Mouse (Mus musculus): ENCODE results near the gene Ptdss2. TPM values are rescaled to one million over a fixed set of nuclear protein-coding genes. Genes with fewer than 3 reads are reported as not detected.

The Ptdss2 gene
- polyA plus RNA-seq (2016; fragmentation: Nextera tagmentation; extraction: Ambion mirVana), result 63.5 and 64.9 TPM in 2 replicates

- peak within 1 kb of the TSS; percentile 67 for H3K4me2 ChIP-seq
- H3K27me3 ChIP-seq, result peaks cover 10% of the 10 kb centered on the region
- peak within 1 kb of the TSS; percentile 69 for H3K9ac ChIP-seq
- H3K27ac ChIP-seq, result peak within 1 kb of the TSS; percentile 77
- peaks cover 7% of the 10 kb centered on the region; the same call in 1 of the 2 replicates for H3K4me1 ChIP-seq
- no peak for ATAC-seq (ENCODE audit: low FRiP score)
- no peaks in the 10 kb centered on the region for H3K9me3 ChIP-seq
- no peaks in the 10 kb centered on the region for H3K36me3 ChIP-seq (replicated peaks)
- WGBS, result 55% methylated on average over 14 of the region's 14 CpGs
- peak within 1 kb of the TSS; percentile 57 for H3K4me3 ChIP-seq (replicated peaks)
Observed at GRCm38 (mm10) chr7:141122245-141122644, at the start of gene Ptdss2. Ptdss2 (plus strand) TSS chr7:141122382.

GRCm38 (mm10) chr7:141073782-141074181 is 48.4 kb upstream of the Ptdss2 start:
- no peak overlapping the region for H3K4me3 ChIP-seq (replicated peaks)
- WGBS, result 87% methylated on average over 4 of the region's 4 CpGs
- H3K9me3 ChIP-seq, result no peaks in the 10 kb centered on the region
- no peak overlapping the region for H3K9ac ChIP-seq
- ATAC-seq (ENCODE audit: low FRiP score), result no peak
- H3K4me1 ChIP-seq, result peaks cover 16% of the 10 kb centered on the region
- H3K27ac ChIP-seq, result no peak overlapping the region
- peaks cover 25% of the 10 kb centered on the region for H3K27me3 ChIP-seq
- 0 out of 2 replicates have a peak, but pooled peaks cover under 1% of the 10 kb centered on the region for H3K36me3 ChIP-seq (replicated peaks)
- H3K4me2 ChIP-seq, result no peak overlapping the region

- Histone ChIP-seq H3K27me3 (peaks cover 15% of the 10 kb centered on the region), H3K4me2 (no peak within 1 kb of the TSS), H3K27ac (no peak within 1 kb of the TSS), H3K4me1 (no peaks in the 10 kb centered on the region), H3K9ac (no peak within 1 kb of the TSS), H3K4me3 (replicated peaks) (no peak within 1 kb of the TSS), H3K36me3 (replicated peaks) (no peaks in the 10 kb centered on the region), H3K9me3 (no peaks in the 10 kb centered on the region)
- WGBS, result 93% methylated on average over 15 of the region's 15 CpGs
- no peak for ATAC-seq (ENCODE audit: low FRiP score)
Observed at GRCm38 (mm10) chr7:141077841-141078240, 44.3 kb upstream of the Ptdss2 start, which contains the start of gene Pkp3. Pkp3 (plus strand) TSS chr7:141078218.

- H3K4me2 ChIP-seq, result no peak overlapping the region
- no peak overlapping the region for H3K9ac ChIP-seq
- WGBS, result 84% methylated on average over 4 of the region's 4 CpGs
- no peaks in the 10 kb centered on the region for H3K4me1 ChIP-seq
- H3K36me3 ChIP-seq (replicated peaks), result no peaks in the 10 kb centered on the region
- no peak for ATAC-seq (ENCODE audit: low FRiP score)
- no peak overlapping the region for H3K4me3 ChIP-seq (replicated peaks)
- H3K9me3 ChIP-seq, result no peaks in the 10 kb centered on the region
- H3K27ac ChIP-seq, result no peak overlapping the region
- H3K27me3 ChIP-seq, result peaks cover 15% of the 10 kb centered on the region
Observed at GRCm38 (mm10) chr7:141078876-141079275, 43.3 kb upstream of the Ptdss2 start.

- WGBS, result 26% methylated on average over 34 of the region's 34 CpGs
- no peaks in the 10 kb centered on the region for H3K36me3 ChIP-seq (replicated peaks)
- no peaks in the 10 kb centered on the region for H3K4me1 ChIP-seq
- no peaks in the 10 kb centered on the region for H3K9me3 ChIP-seq
- H3K27ac ChIP-seq, result no peak overlapping the region
- no peak overlapping the region for H3K4me3 ChIP-seq (replicated peaks)
- peaks cover 15% of the 10 kb centered on the region for H3K27me3 ChIP-seq
- no peak overlapping the region for H3K4me2 ChIP-seq
- no peak overlapping the region for H3K9ac ChIP-seq
- ATAC-seq (ENCODE audit: low FRiP score), result no peak
Observed at GRCm38 (mm10) chr7:141079481-141080449, 42.4 kb upstream of the Ptdss2 start.

GRCm38 (mm10) chr7:141087894-141088293 is 34.3 kb upstream of the Ptdss2 start:
- H3K4me1 ChIP-seq, result peaks cover 9% of the 10 kb centered on the region
- no peak overlapping the region for H3K4me2 ChIP-seq
- 61% methylated on average over 8 of the region's 8 CpGs for WGBS
- H3K9ac ChIP-seq, result no peak overlapping the region
- no peaks in the 10 kb centered on the region for H3K36me3 ChIP-seq (replicated peaks)
- H3K9me3 ChIP-seq, result no peaks in the 10 kb centered on the region
- H3K27ac ChIP-seq, result no peak overlapping the region
- no peak for ATAC-seq (ENCODE audit: low FRiP score)
- H3K4me3 ChIP-seq (replicated peaks), result no peak overlapping the region
- H3K27me3 ChIP-seq, result peaks cover 62% of the 10 kb centered on the region

- ATAC-seq (ENCODE audit: low FRiP score), result no peak
- Histone ChIP-seq H3K4me1 (peaks cover 9% of the 10 kb centered on the region), H3K4me2 (no peak overlapping the region), H3K9ac (no peak overlapping the region), H3K9me3 (no peaks in the 10 kb centered on the region), H3K27me3 (peaks cover 68% of the 10 kb centered on the region), H3K27ac (no peak overlapping the region), H3K36me3 (replicated peaks) (no peaks in the 10 kb centered on the region), H3K4me3 (replicated peaks) (no peak overlapping the region)
- WGBS, result 28% methylated on average over 18 of the region's 18 CpGs
Observed at GRCm38 (mm10) chr7:141088473-141088872, 33.7 kb upstream of the Ptdss2 start.

- Histone ChIP-seq H3K4me3 (replicated peaks) (no peak overlapping the region), H3K4me2 (no peak overlapping the region), H3K9me3 (no peaks in the 10 kb centered on the region), H3K27me3 (peaks cover 74% of the 10 kb centered on the region), H3K27ac (no peak overlapping the region), H3K36me3 (replicated peaks) (no peaks in the 10 kb centered on the region), H3K9ac (no peak overlapping the region), H3K4me1 (peaks cover 9% of the 10 kb centered on the region)
- WGBS, result 58% methylated on average over 8 of the region's 8 CpGs
- no peak for ATAC-seq (ENCODE audit: low FRiP score)
Observed at GRCm38 (mm10) chr7:141090228-141090627, 32.0 kb upstream of the Ptdss2 start.

- Histone ChIP-seq H3K4me1 (peaks cover 9% of the 10 kb centered on the region), H3K36me3 (replicated peaks) (no peaks in the 10 kb centered on the region), H3K4me3 (replicated peaks) (peak overlapping the region; percentile 19), H3K27ac (no peak overlapping the region), H3K9ac (peak overlapping the region; percentile 5; the same call in 1 of the 2 replicates), H3K27me3 (peaks cover 80% of the 10 kb centered on the region), H3K4me2 (peak overlapping the region; percentile 50), H3K9me3 (no peaks in the 10 kb centered on the region)
- ATAC-seq (ENCODE audit: low FRiP score), result peak; percentile 75
- WGBS, result 6% methylated on average over 37 of the region's 37 CpGs
Observed at GRCm38 (mm10) chr7:141092051-141092735, 30.0 kb upstream of the Ptdss2 start.

GRCm38 (mm10) chr7:141093950-141094349 is 28.2 kb upstream of the Ptdss2 start:
- Histone ChIP-seq H3K4me3 (replicated peaks) (no peak overlapping the region), H3K27me3 (peaks cover 76% of the 10 kb centered on the region), H3K4me2 (no peak overlapping the region), H3K4me1 (peaks cover 9% of the 10 kb centered on the region), H3K9ac (no peak overlapping the region), H3K27ac (no peak overlapping the region), H3K36me3 (replicated peaks) (no peaks in the 10 kb centered on the region), H3K9me3 (no peaks in the 10 kb centered on the region)
- 88% methylated on average over 6 of the region's 6 CpGs for WGBS
- ATAC-seq (ENCODE audit: low FRiP score), result no peak

- no peak for ATAC-seq (ENCODE audit: low FRiP score)
- Histone ChIP-seq H3K9ac (no peak overlapping the region), H3K36me3 (replicated peaks) (no peaks in the 10 kb centered on the region), H3K4me3 (replicated peaks) (no peak overlapping the region), H3K4me2 (no peak overlapping the region), H3K9me3 (no peaks in the 10 kb centered on the region), H3K27ac (no peak overlapping the region), H3K4me1 (peaks cover 12% of the 10 kb centered on the region), H3K27me3 (peaks cover 76% of the 10 kb centered on the region)
- 76% methylated on average over 15 of the region's 15 CpGs for WGBS
Observed at GRCm38 (mm10) chr7:141094487-141095205, 27.5 kb upstream of the Ptdss2 start.

- no peak overlapping the region for H3K9ac ChIP-seq
- H3K27me3 ChIP-seq, result peaks cover 76% of the 10 kb centered on the region
- WGBS, result 86% methylated on average over 6 of the region's 6 CpGs
- H3K4me1 ChIP-seq, result peaks cover 20% of the 10 kb centered on the region
- H3K27ac ChIP-seq, result no peak overlapping the region
- H3K4me2 ChIP-seq, result no peak overlapping the region
- no peak for ATAC-seq (ENCODE audit: low FRiP score)
- no peaks in the 10 kb centered on the region for H3K9me3 ChIP-seq
- H3K4me3 ChIP-seq (replicated peaks), result no peak overlapping the region
- H3K36me3 ChIP-seq (replicated peaks), result no peaks in the 10 kb centered on the region
Observed at GRCm38 (mm10) chr7:141096021-141096420, 26.2 kb upstream of the Ptdss2 start.
